Mouse (Mus musculus) embryonic fibroblast, embryonic 13.5 days (primary cell): ENCODE results near the gene Kpna6. TPM values are rescaled to one million over a fixed set of nuclear protein-coding genes. Genes with fewer than 3 reads are reported as not detected.
"Not testable (repeated sequence)": the region's sequence is repeated elsewhere in the genome, so short reads cannot be mapped to it uniquely, and the experiment has no call there.

Source experiments
- H3K27ac ChIP-seq: 2 replicates; pipeline ENCODE4 v1.5.1; 2012; ENCODE audit warnings: low read length, control low read depth, inconsistent platforms; ENCODE audit not compliant: insufficient read depth
- H3K4me1 ChIP-seq: 2 replicates; pipeline ENCODE4 v1.6.1; 2011; ENCODE audit warnings: low read length; ENCODE audit not compliant: control insufficient read depth, insufficient read depth
- H3K4me3 ChIP-seq: 2 replicates; pipeline ENCODE4 v1.5.1; 2011; ENCODE audit warnings: mild to moderate bottlenecking, control low read depth, low read length; ENCODE audit not compliant: insufficient read depth
- CTCF ChIP-seq: IDR thresholded peaks from 2 replicates; pipeline ENCODE4 v1.5.1; 2011; ENCODE audit warnings: mild to moderate bottlenecking, control low read depth, low read length, moderate library complexity, borderline replicate concordance; ENCODE audit not compliant: insufficient read depth
- POLR2A ChIP-seq: IDR thresholded peaks from 2 replicates; pipeline ENCODE4 v1.6.1; 2011; ENCODE audit warnings: low read depth, mild to moderate bottlenecking, control low read depth, low read length, moderate library complexity
- polyA plus RNA-seq: library from polyadenylated mRNA; stranded (reverse); fragments of >200 nt; gene quantifications from 2 replicates; pipeline ENCODE4 v1.2.4, GENCODE M21; 2011; ENCODE audit warnings: low read depth; ENCODE audit not compliant: missing spikeins, insufficient read length

The Kpna6 gene
- polyA plus RNA-seq = 80.7 and 84.3 TPM in 2 replicates

DNA sequence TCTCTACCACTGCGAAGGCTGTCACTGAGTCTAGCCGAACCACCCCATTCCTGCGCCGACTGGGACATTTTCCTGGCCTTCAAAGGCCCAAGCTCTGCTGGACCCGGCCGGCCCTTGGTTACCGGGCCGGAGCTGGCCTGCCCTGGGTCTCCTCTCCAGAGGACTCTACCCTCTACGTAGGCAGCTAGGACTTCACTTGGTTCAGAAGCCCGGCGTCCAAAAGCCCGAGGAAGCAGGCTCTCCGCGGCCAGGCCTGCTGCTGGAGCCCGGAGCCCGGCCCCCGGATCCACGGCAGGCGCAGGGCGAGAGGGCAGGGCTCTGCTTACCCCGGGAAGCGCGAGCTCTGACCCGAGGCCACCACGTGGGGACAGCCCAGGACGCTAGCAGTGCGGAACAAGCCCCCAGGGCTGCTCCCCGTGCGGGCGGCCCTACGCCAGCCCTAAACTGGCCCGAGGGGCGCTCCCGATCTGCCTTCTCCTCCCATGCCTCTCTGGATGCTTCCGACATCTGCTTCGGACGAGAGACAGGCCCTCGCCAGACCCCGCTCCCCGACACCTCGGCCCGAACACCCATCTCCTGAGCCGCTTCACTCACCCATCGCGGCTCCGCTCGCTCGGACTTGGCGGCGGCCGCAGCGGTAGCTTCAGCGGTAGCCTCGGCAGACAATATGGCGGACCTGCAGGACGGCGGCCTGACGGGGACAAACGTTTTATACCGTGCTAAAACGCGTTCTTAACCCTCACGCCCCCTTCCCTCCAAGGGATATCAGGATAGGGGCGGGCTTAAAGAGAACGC, at the start of gene Kpna6:
Gene Kpna6, minus strand, starts transcription at position 685 of the 795 bp plus-strand sequence.
- TF ChIP-seq POLR2A (peak; percentile 68), CTCF (no peak)
- Histone ChIP-seq H3K27ac (peak within 1 kb of the TSS; percentile 90), H3K4me1 (peaks cover 7% of the 10 kb centered on the region), H3K4me3 (peak within 1 kb of the TSS; percentile 87)

GRCm38 (mm10) chr4:129716310-129716709, 43.7 kb upstream of the Kpna6 start:
- no peaks in the 10 kb centered on the region for H3K4me1 ChIP-seq
- TF ChIP-seq CTCF (no peak), POLR2A (no peak)
- H3K4me3 ChIP-seq = no peak overlapping the region
- H3K27ac ChIP-seq = no peak overlapping the region; the same call in 1 of the 2 replicates

DNA sequence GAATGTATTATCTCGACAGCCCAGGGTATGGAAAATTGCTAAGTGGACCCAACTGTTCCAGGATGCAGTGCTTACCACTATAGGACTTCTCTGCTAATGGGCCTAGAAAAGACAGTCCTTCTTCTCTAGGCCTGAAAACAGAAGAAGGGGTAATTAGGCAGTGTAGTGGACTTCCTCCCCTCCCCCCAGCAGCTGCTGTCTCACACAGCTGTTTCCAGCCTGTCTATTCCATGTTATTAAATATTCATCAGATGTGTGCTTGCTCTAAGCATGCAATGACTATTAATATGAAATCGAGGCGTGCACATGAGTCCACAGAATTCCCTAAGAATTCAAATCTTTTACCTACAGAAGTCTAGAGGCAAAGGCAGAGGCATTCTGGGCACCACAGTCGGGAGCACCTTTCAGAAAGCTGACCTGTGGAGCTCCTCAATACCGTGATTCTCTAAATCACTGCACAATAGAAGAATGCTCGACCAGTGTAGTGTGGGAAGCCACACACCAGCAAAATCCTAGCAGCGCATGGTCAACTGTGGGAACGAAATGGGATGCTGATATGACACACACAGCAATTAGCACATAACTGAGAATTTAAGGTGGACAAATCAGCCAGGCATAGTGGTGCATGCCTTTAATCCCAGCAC, 37.0 kb upstream of the Kpna6 start:
- no peak overlapping the region for H3K27ac ChIP-seq
- no peaks in the 10 kb centered on the region for H3K4me1 ChIP-seq
- no peak overlapping the region for H3K4me3 ChIP-seq
- TF ChIP-seq CTCF = no peak
- TF ChIP-seq POLR2A = no peak

GRCm38 (mm10) chr4:129706750-129707149, 34.2 kb upstream of the Kpna6 start:
- peaks cover 10% of the 10 kb centered on the region for H3K4me1 ChIP-seq

DNA sequence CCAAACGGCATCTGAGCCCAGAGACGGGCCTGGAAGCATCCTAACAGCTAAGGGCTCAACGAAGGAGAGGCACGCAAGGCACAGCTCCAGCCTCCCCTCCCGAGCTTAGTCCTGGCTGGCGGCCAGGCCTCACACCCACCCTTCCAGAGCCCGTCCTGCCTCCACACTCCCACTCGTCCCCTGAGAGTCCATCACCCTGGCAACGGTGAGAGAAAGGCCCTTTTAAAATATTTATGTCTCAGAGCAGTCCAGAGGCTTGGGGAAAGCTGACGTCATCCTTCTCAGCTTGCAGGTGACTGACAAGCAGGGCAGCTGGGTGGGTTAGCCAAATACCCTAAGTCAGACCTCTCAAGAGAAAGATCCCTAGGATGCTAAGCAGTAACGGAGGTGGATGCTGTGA, 29.9 kb upstream of the Kpna6 start:
- no peak overlapping the region for H3K4me3 ChIP-seq
- no peak for TF ChIP-seq CTCF
- TF ChIP-seq POLR2A = no peak
- peaks cover 12% of the 10 kb centered on the region for H3K4me1 ChIP-seq
- H3K27ac ChIP-seq = peak overlapping the region; percentile 51

More at GRCm38 (mm10) chr4:129706750-129707149, 34.2 kb upstream of the Kpna6 start:
- H3K27ac ChIP-seq = no peak overlapping the region
- TF ChIP-seq CTCF = no peak
- H3K4me3 ChIP-seq = no peak overlapping the region

- TF ChIP-seq CTCF (0 out of 2 replicates have a peak, but pooled peaks have one; percentile 1), POLR2A (no peak)
- no peak overlapping the region for H3K4me3 ChIP-seq
- H3K4me1 ChIP-seq = peaks cover 12% of the 10 kb centered on the region
Measured at GRCm38 (mm10) chr4:129701503-129702377, 29.2 kb upstream of the Kpna6 start.

GRCm38 (mm10) chr4:129700661-129701060, 28.1 kb upstream of the Kpna6 start:
- not testable (repeated sequence) for H3K27ac ChIP-seq, H3K4me3 ChIP-seq
- H3K4me1 ChIP-seq = peaks cover 12% of the 10 kb centered on the region

More at GRCm38 (mm10) chr4:129701503-129702377, 29.2 kb upstream of the Kpna6 start:
- H3K27ac ChIP-seq = peak overlapping the region; percentile 49

DNA sequence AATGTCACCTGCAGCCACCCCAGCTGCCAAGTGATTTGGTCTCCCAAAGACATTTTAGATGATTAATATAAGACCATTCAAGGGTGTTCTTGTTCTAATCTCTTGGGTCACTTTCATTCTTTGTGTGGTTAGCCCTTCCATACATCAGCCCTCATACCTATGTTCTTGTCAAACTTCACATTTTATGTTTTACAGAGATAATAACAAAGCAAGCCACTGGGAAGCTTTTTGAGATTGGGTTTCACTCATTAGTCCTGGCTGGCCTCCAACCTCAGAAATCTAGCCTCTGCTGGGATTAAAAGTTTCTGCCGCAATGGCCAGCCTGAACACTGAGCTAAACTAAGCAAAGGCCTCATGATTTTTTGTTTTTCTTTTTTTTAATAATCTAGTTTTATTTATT, 27.6 kb upstream of the Kpna6 start:
- Histone ChIP-seq H3K4me3 (no peak overlapping the region), H3K4me1 (peaks cover 12% of the 10 kb centered on the region), H3K27ac (no peak overlapping the region)
- TF ChIP-seq CTCF (no peak), POLR2A (no peak)

GRCm38 (mm10) chr4:129697191-129697590, 24.6 kb upstream of the Kpna6 start:
- H3K27ac ChIP-seq = peak overlapping the region; percentile 58
- peaks cover 6% of the 10 kb centered on the region for H3K4me1 ChIP-seq
- H3K4me3 ChIP-seq = peak overlapping the region; percentile 77; the same call in 1 of the 2 replicates
- no peak for TF ChIP-seq POLR2A
- no peak for TF ChIP-seq CTCF
